Mouse (Mus musculus): Measurements from ENCODE around the gene Nmnat2.

Gene Nmnat2

GRCm38 (mm10) chr1:153091438-153092236 is 136.8 kb downstream of the Nmnat2 start:
- DNase-seq (ENCODE audit: inconsistent age in 2 of 2, low spot score in 1 of 2): peak in 1 of 2 experiments; percentile 35

- peak; percentile 52 to 81 for DNase-seq (ENCODE audit: inconsistent age in 2 of 2, low spot score in 1 of 2)
Observed at GRCm38 (mm10) chr1:153092237-153092975, 137.6 kb downstream of the Nmnat2 start.

GRCm38 (mm10) chr1:153093172-153093571 is 138.4 kb downstream of the Nmnat2 start:
- no peak for DNase-seq (ENCODE audit: inconsistent age in 2 of 2, low spot score in 1 of 2)

- DNase-seq (ENCODE audit: inconsistent age in 2 of 2, low spot score in 1 of 2): no peak
Observed at GRCm38 (mm10) chr1:153093581-153093980, 138.8 kb downstream of the Nmnat2 start.

GRCm38 (mm10) chr1:153094226-153095076 is 139.7 kb downstream of the Nmnat2 start:
- DNase-seq (ENCODE audit: inconsistent age in 2 of 2, low spot score in 1 of 2): no peak

GRCm38 (mm10) chr1:153095328-153095727 is 140.5 kb downstream of the Nmnat2 start:
- DNase-seq (ENCODE audit: inconsistent age in 2 of 2, low spot score in 1 of 2): no peak

GRCm38 (mm10) chr1:153095826-153096727 is 141.3 kb downstream of the Nmnat2 start:
- no peak for DNase-seq (ENCODE audit: inconsistent age in 2 of 2, low spot score in 1 of 2)

- DNase-seq (ENCODE audit: inconsistent age in 2 of 2, low spot score in 1 of 2): no peak
Observed at GRCm38 (mm10) chr1:153097017-153097675, 142.4 kb downstream of the Nmnat2 start.

- no peak for DNase-seq (ENCODE audit: inconsistent age in 2 of 2, low spot score in 1 of 2)
Observed at GRCm38 (mm10) chr1:153098586-153098985, 143.8 kb downstream of the Nmnat2 start.

- DNase-seq (ENCODE audit: inconsistent age in 2 of 2, low spot score in 1 of 2): no peak
Observed at GRCm38 (mm10) chr1:153100912-153101311, 146.1 kb downstream of the Nmnat2 start.

GRCm38 (mm10) chr1:153101327-153101880 is 146.6 kb downstream of the Nmnat2 start:
- DNase-seq (ENCODE audit: inconsistent age in 2 of 2, low spot score in 1 of 2): peak; percentile 43 to 84

GRCm38 (mm10) chr1:153102296-153103185 is 147.7 kb downstream of the Nmnat2 start:
- peak in 1 of 2 experiments; percentile 49 for DNase-seq (ENCODE audit: inconsistent age in 2 of 2, low spot score in 1 of 2)

GRCm38 (mm10) chr1:153103186-153103554 is 148.4 kb downstream of the Nmnat2 start:
- no peak for DNase-seq (ENCODE audit: inconsistent age in 2 of 2, low spot score in 1 of 2)

- no peak for DNase-seq (ENCODE audit: inconsistent age in 2 of 2, low spot score in 1 of 2)
Observed at GRCm38 (mm10) chr1:153104804-153105203, 150.0 kb downstream of the Nmnat2 start.

- DNase-seq (ENCODE audit: inconsistent age in 2 of 2, low spot score in 1 of 2): no peak
Observed at GRCm38 (mm10) chr1:153107866-153108265, 153.1 kb downstream of the Nmnat2 start.

GRCm38 (mm10) chr1:153109346-153109745 is 154.6 kb downstream of the Nmnat2 start:
- no peak for DNase-seq (ENCODE audit: inconsistent age in 2 of 2, low spot score in 1 of 2)

- no peak for DNase-seq (ENCODE audit: inconsistent age in 2 of 2, low spot score in 1 of 2)
Observed at GRCm38 (mm10) chr1:153109836-153110235, 155.0 kb downstream of the Nmnat2 start.

- DNase-seq (ENCODE audit: inconsistent age in 2 of 2, low spot score in 1 of 2): no peak
Observed at GRCm38 (mm10) chr1:153111596-153111995, 156.8 kb downstream of the Nmnat2 start.

Data from adrenal gland, adult (tissue).